Mouse (Mus musculus): ENCODE data around the gene Lefty1. TPM values are rescaled to one million over a fixed set of nuclear protein-coding genes. Genes with fewer than 3 reads are reported as not detected.
"Not testable (repeated sequence)": the region's sequence is repeated elsewhere in the genome, so short reads cannot be mapped to it uniquely, and the experiment has no call there.

Lefty1 gene
- total RNA-seq, 4 experiments from 2014 or later, result 6.6 to 8.4 (median 7.8) TPM

GRCm38 (mm10) chr1:180952808-180953207 is 18.0 kb downstream of the Lefty1 start:
- DNase-seq (ENCODE audit: low spot score in 2 of 2), result no peak

GRCm38 (mm10) chr1:180956401-180956800 is 21.6 kb downstream of the Lefty1 start:
- DNase-seq (ENCODE audit: low spot score in 2 of 2), result no peak

GRCm38 (mm10) chr1:180956973-180957381 is 22.2 kb downstream of the Lefty1 start:
- no peak for DNase-seq (ENCODE audit: low spot score in 2 of 2)

- DNase-seq (ENCODE audit: low spot score in 2 of 2), result no peak
Measured at GRCm38 (mm10) chr1:180957989-180958388, 23.2 kb downstream of the Lefty1 start.

- DNase-seq (ENCODE audit: low spot score in 2 of 2), result no peak
Measured at GRCm38 (mm10) chr1:180958797-180959196, 24.0 kb downstream of the Lefty1 start.

GRCm38 (mm10) chr1:180965786-180966185 is 31.0 kb downstream of the Lefty1 start:
- DNase-seq (ENCODE audit: low spot score in 2 of 2), result no peak

GRCm38 (mm10) chr1:180966542-180966941 is 31.7 kb downstream of the Lefty1 start:
- DNase-seq (ENCODE audit: low spot score in 2 of 2), result no peak

- DNase-seq (ENCODE audit: low spot score in 2 of 2), result no peak
Measured at GRCm38 (mm10) chr1:180967261-180967660, 32.4 kb downstream of the Lefty1 start.

GRCm38 (mm10) chr1:180972941-180973340 is 38.1 kb downstream of the Lefty1 start:
- peak; percentile 42 to 62 for DNase-seq (ENCODE audit: low spot score in 2 of 2)

- DNase-seq (ENCODE audit: low spot score in 2 of 2), result peak in 1 of 2 experiments; percentile 36
Measured at GRCm38 (mm10) chr1:180974126-180974746, 39.4 kb downstream of the Lefty1 start.

- no peak for DNase-seq (ENCODE audit: low spot score in 2 of 2)
Measured at GRCm38 (mm10) chr1:180976110-180976679, 41.4 kb downstream of the Lefty1 start.

- no peak for DNase-seq (ENCODE audit: low spot score in 2 of 2)
Measured at GRCm38 (mm10) chr1:180979484-180980251, 44.8 kb downstream of the Lefty1 start.

- DNase-seq (ENCODE audit: low spot score in 2 of 2), result no peak
Measured at GRCm38 (mm10) chr1:180980464-180980863, 45.6 kb downstream of the Lefty1 start.

- not testable (repeated sequence) for DNase-seq (ENCODE audit: low spot score in 2 of 2)
Measured at GRCm38 (mm10) chr1:180981298-180982046, 46.6 kb downstream of the Lefty1 start.

- DNase-seq (ENCODE audit: low spot score in 2 of 2), result no peak
Measured at GRCm38 (mm10) chr1:180986701-180987100, 51.9 kb downstream of the Lefty1 start.

GRCm38 (mm10) chr1:180987759-180988158 is 52.9 kb downstream of the Lefty1 start:
- peak; percentile 43 to 73 for DNase-seq (ENCODE audit: low spot score in 2 of 2)

Other genes starting within 250 kb of the Lefty1 start
- not detected for gene Mixl1, start 238.0 kb upstream of the Lefty1 start, total RNA-seq (2022)
- 10 to 100 TPM; 32.5 to 36.3 (median 34.8) TPM for gene Acbd3, start 209.0 kb upstream of the Lefty1 start, total RNA-seq (2022)
- gene H3f3a, start 121.1 kb upstream of the Lefty1 start, total RNA-seq (2022), result 100 to 1,000 TPM; 296 to 316 (median 303) TPM
- gene Sde2, start 83.9 kb upstream of the Lefty1 start, total RNA-seq (2022), result 10 to 100 TPM; 22.3 to 24.9 (median 22.6) TPM
- 1 to 10 TPM in 2 of 4 experiments, under 1 TPM in 2; 0.68 to 3.4 (median 1.7) TPM for gene Lefty2, start 41.9 kb upstream of the Lefty1 start, total RNA-seq (2022)
- gene Pycr2, start 30.7 kb upstream of the Lefty1 start, total RNA-seq (2022), result 10 to 100 TPM; 36.2 to 39.7 (median 39.3) TPM
- gene Tmem63a, start 7.3 kb downstream of the Lefty1 start, total RNA-seq (2022), result 10 to 100 TPM; 25.6 to 39.3 (median 29.1) TPM
- gene Ephx1, start 85.9 kb downstream of the Lefty1 start, total RNA-seq (2022), result 10 to 100 TPM; 31.7 to 53.2 (median 43.4) TPM
- under 1 TPM in 1 of 4 experiments, not detected in 3; 0.16 TPM for gene 9130409I23Rik, start 116.2 kb downstream of the Lefty1 start, total RNA-seq (2022)
- gene Nvl, start 209.2 kb downstream of the Lefty1 start, total RNA-seq (2022), result 10 to 100 TPM; 31.7 to 44.4 (median 37.4) TPM
- 10 to 100 TPM; 27.8 to 32.6 (median 29.1) TPM for gene Cnih4, start 209.7 kb downstream of the Lefty1 start, total RNA-seq (2022)